Mouse (Mus musculus) heart, adult 2 months (tissue): ENCODE data around the gene 1700020N15Rik. TPM values are rescaled to one million over a fixed set of nuclear protein-coding genes. Genes with fewer than 3 reads are reported as not detected.
"Not testable (repeated sequence)": the region's sequence is repeated elsewhere in the genome, so short reads cannot be mapped to it uniquely, and the experiment has no call there.

Experiments used
- DNase-seq, 2 experiments: peaks; one replicate each; pipeline ENCODE4 v3.0.0; 2021
- H3K27ac ChIP-seq: fragments of 200-600 bp; 2 replicates; pipeline ENCODE4 v1.8.1; 2022
- H3K27me3 ChIP-seq: fragments of 200-500 bp; 2 replicates; pipeline ENCODE4 v1.6.1; 2012; ENCODE audit warnings: mild to moderate bottlenecking, low read length, inconsistent platforms, mixed read lengths; ENCODE audit not compliant: control insufficient read depth, insufficient read depth
- H3K36me3 ChIP-seq: fragments of 200-500 bp; 2 replicates; pipeline ENCODE4 v1.6.1; 2012; ENCODE audit warnings: low read length, inconsistent platforms; ENCODE audit not compliant: control insufficient read depth, insufficient read depth
- H3K4me1 ChIP-seq: fragments of 200-500 bp; 2 replicates; pipeline ENCODE4 v1.6.1; 2011; ENCODE audit warnings: low read length; ENCODE audit not compliant: control insufficient read depth, insufficient read depth
- H3K4me3 ChIP-seq: fragments of 200-600 bp; 2 replicates; pipeline ENCODE4 v1.8.1; 2022
- H3K79me2 ChIP-seq: fragments of 200-500 bp; replicated peaks from 2 replicates; pipeline ENCODE4 v1.6.1; 2012; ENCODE audit warnings: mild to moderate bottlenecking, inconsistent platforms, low read length, moderate library complexity, mixed read lengths; ENCODE audit not compliant: control insufficient read depth, insufficient read depth
- H3K9ac ChIP-seq: fragments of 200-500 bp; 2 replicates; pipeline ENCODE4 v1.6.1; 2012; ENCODE audit warnings: low read depth, mild to moderate bottlenecking, control low read depth, inconsistent platforms, low read length, mixed read lengths
- CTCF ChIP-seq: fragments of 200-600 bp; IDR thresholded peaks from 2 replicates; pipeline ENCODE4 v1.8.1; 2022; ENCODE audit warnings: antibody characterized with exemption, mild to moderate bottlenecking, moderate library complexity
- EP300 ChIP-seq: fragments of 200-500 bp; IDR thresholded peaks from 2 replicates; pipeline ENCODE4 v1.6.1; 2011; ENCODE audit warnings: low read depth, low read length, control low read depth; ENCODE audit not compliant: insufficient read depth
- POLR2A ChIP-seq: fragments of 200-500 bp; IDR thresholded peaks from 2 replicates; pipeline ENCODE4 v1.6.1; 2011; ENCODE audit warnings: mild to moderate bottlenecking, low read depth, low read length, control low read depth; ENCODE audit not compliant: insufficient read depth
- WGBS: fragments of 180-500 bp; shearing (Covaris S2); methylation state at CpG from one replicate; pipeline ENCODE4 v1.1.7; 2018; 5-methylcytosine and 5-hydroxymethylcytosine counted together
- intact Hi-C: fragments of 180-260 bp; cut with DNase I; formaldehyde crosslinking; loops from one replicate; pipeline ENCODE4 v1.15.1; 2025
- long read RNA-seq: library from polyadenylated mRNA; stranded (forward); transcript quantifications from one replicate; pipeline ENCODE4 v2.0.0, GENCODE M21; 2021
- polyA plus RNA-seq: library from polyadenylated mRNA; depleted of rRNA; stranded (reverse); fragments of >200 nt; gene quantifications from 2 replicates; pipeline ENCODE4 v1.2.3, GENCODE M21; 2012; rRNA removed
- total RNA-seq, 2 experiments: library from RNA; stranded (reverse); gene quantifications; 2 replicates each; pipeline ENCODE4 v1.2.3; 2021

Gene 1700020N15Rik
- total RNA-seq, result not detected
- not detected in 2 replicates for polyA plus RNA-seq
- long read RNA-seq, result 0 reads

- not testable (repeated sequence) for H3K36me3 ChIP-seq, DNase-seq, H3K79me2 ChIP-seq, H3K4me1 ChIP-seq, H3K27me3 ChIP-seq, H3K4me3 ChIP-seq, H3K9ac ChIP-seq, H3K27ac ChIP-seq
- intact Hi-C loops, result loop anchor here (5.0 kb wide), 1 partner anchor 1058 kb away; no protein-coding TSS in a partner anchor
- WGBS, result 45% methylated on average over 5 of the region's 5 CpGs
Measured at GRCm38 (mm10) chrX:69945000-69945399, at the start of gene 1700020N15Rik. Gene 1700020N15Rik (plus strand): TSS chrX:69945300.

DNA sequence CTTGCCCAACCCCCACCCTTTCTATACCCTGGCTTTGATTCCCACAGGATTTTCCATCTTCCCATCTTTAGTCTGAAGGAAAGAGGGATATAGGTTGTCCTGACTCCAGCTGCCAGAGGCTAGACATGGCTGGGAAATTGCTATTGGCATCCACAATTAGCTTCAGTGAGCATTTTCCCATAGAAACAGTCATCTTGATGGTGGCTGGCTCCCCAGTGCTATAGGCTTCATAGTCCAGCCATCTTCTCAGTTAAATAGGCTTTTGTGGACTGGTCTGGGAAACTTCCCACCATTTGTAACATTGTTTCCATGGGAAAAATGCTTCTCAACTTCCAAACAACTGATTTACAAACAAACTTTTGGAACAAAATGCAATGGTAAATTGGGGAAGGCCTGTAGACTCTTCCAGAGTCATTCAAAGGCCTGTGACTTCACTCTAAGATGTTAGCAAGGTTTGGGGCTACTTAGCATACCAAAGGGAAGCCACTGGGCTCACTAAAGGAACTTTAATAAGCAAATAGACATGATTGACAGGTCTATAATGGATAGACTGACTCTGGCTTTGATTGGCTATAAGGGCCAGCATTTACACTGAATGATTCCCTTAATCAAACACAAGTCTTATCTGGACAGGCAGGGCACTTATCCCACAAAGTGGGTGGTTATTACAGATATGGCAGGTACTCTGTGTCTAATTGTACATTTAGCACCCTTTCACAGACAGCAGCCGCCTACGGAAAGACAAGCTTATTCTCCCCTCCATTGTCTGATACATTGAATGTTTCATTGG lies 31.9 kb downstream of the 1700020N15Rik start:
- 84% methylated on average over 2 of the region's 2 CpGs for WGBS
- no peak for DNase-seq
- no peak for TF ChIP-seq EP300
- TF ChIP-seq POLR2A, result no peak
- no peak for TF ChIP-seq CTCF
- H3K4me1 ChIP-seq, result no peaks in the 10 kb centered on the region
- H3K27me3 ChIP-seq, result no peaks in the 10 kb centered on the region
- intact Hi-C loops, result no loop called here
- H3K36me3 ChIP-seq, result no peaks in the 10 kb centered on the region
- H3K4me3 ChIP-seq, result no peak overlapping the region
- no peak overlapping the region for H3K9ac ChIP-seq
- no peak overlapping the region for H3K27ac ChIP-seq
- no peaks in the 10 kb centered on the region for H3K79me2 ChIP-seq
